In the genomic region with DNA sequence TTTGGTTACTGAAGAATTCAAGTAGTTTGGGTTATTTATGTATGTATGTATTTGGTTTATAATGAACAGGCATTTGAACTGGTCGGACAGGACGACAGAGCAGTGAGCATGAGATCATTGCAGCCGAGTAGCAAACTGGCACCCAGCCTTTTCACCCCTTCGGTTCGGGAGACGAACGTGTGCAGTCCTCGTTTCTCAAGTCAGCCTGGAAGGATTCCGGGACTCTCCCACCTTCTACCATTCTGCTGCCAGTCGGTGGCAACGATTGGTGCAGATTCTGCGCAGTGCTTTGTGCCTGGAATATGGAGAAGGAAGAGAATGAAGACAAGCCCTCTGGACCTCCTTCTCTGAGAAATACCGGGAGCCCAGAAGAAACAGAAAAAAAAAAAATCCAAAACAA, we compare ENCODE assay signal across 9 mouse cellular contexts. TPM values are rescaled to one million over a fixed set of nuclear protein-coding genes. Genes with fewer than 3 reads are reported as not detected.
DNase-seq lines count a peak whose midpoint lies in the region; ATAC-seq and TF ChIP-seq lines count a peak whose summit lies in the region.
"Had no signal": no experiment of that assay in that cellular context is flagged by ENCODE, and none has a peak within 500 bp of the region (broad histone marks: within the 10 kb centered on the region; RNA-seq: fewer than 3 reads in every experiment).

No protein-coding gene starts in this region.

- no peak for TF ChIP-seq CTCF in cerebellum, adult 2 months (IDR thresholded peaks at IDR 0.05; ENCODE audit: borderline replicate concordance, insufficient read depth, low read depth, low read length)
- TF ChIP-seq CTCF in gastrocnemius, adult 2 months (IDR thresholded peaks at IDR 0.05), result no peak

- peak overlapping the region; percentile 30; the same call in 1 of the 2 replicates for H3K4me2 ChIP-seq in kidney, embryonic 15.5 days
- no peak overlapping the region for H3K4me2 ChIP-seq in liver, embryonic 11.5 days

- H3K4me1 ChIP-seq in cerebellum, adult 2 months (ENCODE audit: control insufficient read depth, insufficient read depth, low read length), result no peaks in the 10 kb centered on the region; the same call in 1 of the 2 replicates
- H3K4me1 ChIP-seq in kidney, embryonic 15.5 days, result peaks cover 8% of the 10 kb centered on the region
- H3K4me1 ChIP-seq in liver, embryonic 11.5 days (replicated peaks; ENCODE audit: control insufficient read depth, insufficient read depth, low read length), result no peaks in the 10 kb centered on the region

- WGBS in cerebellum, adult 2 months, result 3% methylated on average over 13 of the region's 13 CpGs
- WGBS in kidney, embryonic 15.5 days, result 68% methylated on average over 13 of the region's 13 CpGs
- 80% methylated on average over 13 of the region's 13 CpGs for WGBS in liver, embryonic 11.5 days

- H3K27me3 ChIP-seq in cerebellum, adult 2 months (ENCODE audit: control insufficient read depth, insufficient read depth, low read length), result no peaks in the 10 kb centered on the region
- H3K27me3 ChIP-seq in kidney, embryonic 15.5 days, result no peaks in the 10 kb centered on the region
- no peaks in the 10 kb centered on the region for H3K27me3 ChIP-seq in liver, embryonic 11.5 days (replicated peaks; ENCODE audit: control insufficient read depth, insufficient read depth, low read length)

- no peak for ATAC-seq in kidney, embryonic 15.5 days (replicated peaks; ENCODE audit: low FRiP score)
- no peak for ATAC-seq in liver, embryonic 11.5 days (replicated peaks; ENCODE audit: low FRiP score)
- ATAC-seq in megakaryocyte-erythroid progenitor cell, adult 5-6 weeks (replicated peaks; ENCODE audit: low FRiP score, low TSS enrichment, poor library complexity, severe bottlenecking), result no peak

- peak; percentile 83; the same call in 1 of the 2 replicates for TF ChIP-seq POLR2A in cerebellum, adult 2 months (IDR thresholded peaks at IDR 0.05; ENCODE audit: borderline replicate concordance, insufficient read depth, low read length)

- peak overlapping the region; percentile 59 for H3K4me3 ChIP-seq in cerebellum, adult 2 months (replicated peaks; ENCODE audit: insufficient read depth, low read depth, low read length)
- H3K4me3 ChIP-seq in gastrocnemius, adult 2 months, result peak overlapping the region; percentile 82
- no peak overlapping the region for H3K4me3 ChIP-seq in kidney, embryonic 15.5 days (replicated peaks)
- H3K4me3 ChIP-seq in liver, embryonic 11.5 days (ENCODE audit: low read depth, low read length), result no peak overlapping the region

- no peak overlapping the region for H3K9ac ChIP-seq in kidney, embryonic 15.5 days
- H3K9ac ChIP-seq in liver, embryonic 11.5 days (ENCODE audit: low read depth, low read length), result no peak overlapping the region

- H3K27ac ChIP-seq in cerebellum, adult 2 months (ENCODE audit: insufficient read depth, low read length), result peak overlapping the region; percentile 74
- peak overlapping the region; percentile 94 for H3K27ac ChIP-seq in gastrocnemius, adult 2 months
- H3K27ac ChIP-seq in kidney, embryonic 15.5 days, result no peak overlapping the region
- no peak overlapping the region for H3K27ac ChIP-seq in liver, embryonic 11.5 days (ENCODE audit: low read depth, low read length)

- DNase-seq in adrenal gland, adult 8-10 months, result peak; percentile 42
- DNase-seq in cerebellum, adult 2 months, result peak; percentile 89 to 93
- peak; percentile 87 for DNase-seq in gastrocnemius, adult 2 months
- peak; percentile 88 for DNase-seq in left cerebral cortex, postnatal 4 days
- DNase-seq in right cerebral cortex, adult 18-20 months, result peak; percentile 85
- no peak for DNase-seq in liver, embryonic 11.5 days (ENCODE audit: low spot score)

- 0 out of 2 replicates have a peak, but pooled peaks cover 3% of the 10 kb centered on the region for H3K36me3 ChIP-seq in kidney, embryonic 15.5 days
- no peaks in the 10 kb centered on the region for H3K36me3 ChIP-seq in liver, embryonic 11.5 days (ENCODE audit: control insufficient read depth, insufficient read depth, low read length)

- intact Hi-C loops in gastrocnemius, adult 2 months (cut with DNase I), result loop anchor here (2.0 to 10.0 kb wide), 4 partner anchors 50 to 266 kb away; no protein-coding TSS in a partner anchor
- intact Hi-C loops in left cerebral cortex, postnatal 4 days (cut with DNase I), result loop anchor here (5.0 kb wide), 2 partner anchors 57 to 357 kb away; no protein-coding TSS in a partner anchor

- no peaks in the 10 kb centered on the region for H3K9me3 ChIP-seq in kidney, embryonic 15.5 days (replicated peaks)
- H3K9me3 ChIP-seq in liver, embryonic 11.5 days (ENCODE audit: control insufficient read depth, low read length), result no peaks in the 10 kb centered on the region

RNA-seq across cellular contexts. Expression of gene Gm11146, which starts 7.3 kb away (rescaled TPM):
- not detected for total RNA-seq in adrenal gland, adult 8-10 months (2022)
- not detected in 2 replicates for polyA plus RNA-seq in cerebellum, adult 2 months (2012; rRNA removed)
- total RNA-seq in gastrocnemius, adult 2 months (2021), result not detected
- not detected in 2 replicates for polyA plus RNA-seq in kidney, embryonic 15.5 days (2015; fragmentation: Nextera tagmentation; extraction: Ambion mirVana)
- not detected for total RNA-seq in left cerebral cortex, postnatal 4 days (2021)
- not detected in 2 replicates for polyA plus RNA-seq in liver, embryonic 11.5 days (2014; fragmentation: Nextera tagmentation; extraction: Ambion mirVana)
- total RNA-seq in megakaryocyte-erythroid progenitor cell, adult 5-6 weeks (2014; fragmentation: Nextera tagmentation), result not detected in 2 replicates
- not detected in 2 replicates for total RNA-seq in megakaryocyte-erythroid progenitor cell, adult 5-6 weeks (2017)
- total RNA-seq: liver, adult 2 months had no signal
- polyA plus RNA-seq: liver, adult 2 months had no signal

Comparison
In these comparisons a context has a peak if more than half of its experiments do, and no peak if none do; other contexts are left out.
1. H3K27ac ChIP-seq: peak in cerebellum, adult 2 months (single experiment) and gastrocnemius, adult 2 months (single experiment); none in kidney, embryonic 15.5 days (single experiment) and liver, embryonic 11.5 days (single experiment).
2. H3K4me3 ChIP-seq: peak in cerebellum, adult 2 months (single experiment) and gastrocnemius, adult 2 months (single experiment); none in kidney, embryonic 15.5 days (single experiment) and liver, embryonic 11.5 days (single experiment).